Mouse (Mus musculus): ENCODE measurements around the gene Sesn3. TPM values are rescaled to one million over a fixed set of nuclear protein-coding genes. Genes with fewer than 3 reads are reported as not detected.

Gene Sesn3
- total and polyA plus RNA-seq, 2 experiments from 2014 or later = 16.3 to 40.5 TPM

GRCm38 (mm10) chr9:14245013-14245586 lies 29.8 kb upstream of the Sesn3 start:
- Histone ChIP-seq H3K36me3 (ENCODE audit: insufficient read depth) (no peaks in the 10 kb centered on the region), H3K9me3 (ENCODE audit: low read length) (no peaks in the 10 kb centered on the region), H3K4me3 (ENCODE audit: low read depth, low read length) (no peak overlapping the region), H3K27me3 (ENCODE audit: insufficient read depth, low read length) (no peaks in the 10 kb centered on the region), H3K9ac (no peak overlapping the region), H3K4me2 (ENCODE audit: low read depth) (no peak overlapping the region), H3K4me1 (ENCODE audit: insufficient read depth) (no peaks in the 10 kb centered on the region), H3K27ac (ENCODE audit: low read depth, low read length) (no peak overlapping the region)
- no peak for TF ChIP-seq CTCF (IDR thresholded peaks at IDR 0.05; ENCODE audit: low read depth)
- ATAC-seq (peak; percentile 17; the same call in 1 of the 2 replicates), DNase-seq (peak; percentile 43)
- WGBS = 15% methylated on average over 7 of the region's 7 CpGs

GRCm38 (mm10) chr9:14246016-14246799 lies 28.7 kb upstream of the Sesn3 start:
- Histone ChIP-seq H3K27ac (ENCODE audit: low read depth, low read length) (no peak overlapping the region), H3K27me3 (ENCODE audit: insufficient read depth, low read length) (no peaks in the 10 kb centered on the region), H3K9ac (no peak overlapping the region), H3K36me3 (ENCODE audit: insufficient read depth) (no peaks in the 10 kb centered on the region), H3K4me3 (ENCODE audit: low read depth, low read length) (no peak overlapping the region), H3K4me1 (ENCODE audit: insufficient read depth) (no peaks in the 10 kb centered on the region), H3K4me2 (ENCODE audit: low read depth) (0 out of 2 replicates have a peak overlapping the region, but pooled peaks have one; percentile 4), H3K9me3 (ENCODE audit: low read length) (no peaks in the 10 kb centered on the region)
- TF ChIP-seq CTCF (IDR thresholded peaks at IDR 0.05; ENCODE audit: low read depth) = no peak
- WGBS = 16% methylated on average over 11 of the region's 11 CpGs
- peak; percentile 76 for ATAC-seq
- peak; percentile 34 for DNase-seq

- ATAC-seq (peak; percentile 51), DNase-seq (no peak)
- Histone ChIP-seq H3K4me3 (ENCODE audit: low read depth, low read length) (no peak overlapping the region), H3K36me3 (ENCODE audit: insufficient read depth) (no peaks in the 10 kb centered on the region), H3K27me3 (ENCODE audit: insufficient read depth, low read length) (no peaks in the 10 kb centered on the region), H3K4me2 (ENCODE audit: low read depth) (no peak overlapping the region), H3K4me1 (ENCODE audit: insufficient read depth) (no peaks in the 10 kb centered on the region), H3K9ac (no peak overlapping the region), H3K27ac (ENCODE audit: low read depth, low read length) (peak overlapping the region; percentile 35; the same call in 1 of the 2 replicates), H3K9me3 (ENCODE audit: low read length) (no peaks in the 10 kb centered on the region)
- TF ChIP-seq CTCF (IDR thresholded peaks at IDR 0.05; ENCODE audit: low read depth) = no peak
- WGBS = 71% methylated on average over 12 of the region's 12 CpGs
Observed at GRCm38 (mm10) chr9:14247480-14248208, 27.2 kb upstream of the Sesn3 start.

- no peaks in the 10 kb centered on the region for H3K9me3 ChIP-seq (ENCODE audit: low read length)
- H3K36me3 ChIP-seq (ENCODE audit: insufficient read depth) = no peaks in the 10 kb centered on the region
- 83% methylated on average over 3 of the region's 3 CpGs for WGBS
- no peaks in the 10 kb centered on the region for H3K27me3 ChIP-seq (ENCODE audit: insufficient read depth, low read length)
- DNase-seq = no peak
- no peak overlapping the region for H3K4me3 ChIP-seq (ENCODE audit: low read depth, low read length)
- H3K9ac ChIP-seq = no peak overlapping the region
- H3K4me2 ChIP-seq (ENCODE audit: low read depth) = no peak overlapping the region
- ATAC-seq = no peak
- H3K27ac ChIP-seq (ENCODE audit: low read depth, low read length) = peak overlapping the region; percentile 35; the same call in 1 of the 2 replicates
- H3K4me1 ChIP-seq (ENCODE audit: insufficient read depth) = no peaks in the 10 kb centered on the region
- no peak for TF ChIP-seq CTCF (IDR thresholded peaks at IDR 0.05; ENCODE audit: low read depth)
Observed at GRCm38 (mm10) chr9:14248209-14248596, 26.7 kb upstream of the Sesn3 start.

GRCm38 (mm10) chr9:14261150-14261549 lies 13.7 kb upstream of the Sesn3 start:
- DNase-seq (peak; percentile 27), ATAC-seq (no peak)
- Histone ChIP-seq H3K36me3 (ENCODE audit: insufficient read depth) (no peaks in the 10 kb centered on the region), H3K27ac (ENCODE audit: low read depth, low read length) (no peak overlapping the region), H3K9ac (no peak overlapping the region), H3K4me2 (ENCODE audit: low read depth) (no peak overlapping the region), H3K4me1 (ENCODE audit: insufficient read depth) (no peaks in the 10 kb centered on the region), H3K9me3 (ENCODE audit: low read length) (no peaks in the 10 kb centered on the region), H3K27me3 (ENCODE audit: insufficient read depth, low read length) (no peaks in the 10 kb centered on the region), H3K4me3 (ENCODE audit: low read depth, low read length) (no peak overlapping the region)
- TF ChIP-seq CTCF (IDR thresholded peaks at IDR 0.05; ENCODE audit: low read depth) = no peak
- 23% methylated on average over 3 of the region's 3 CpGs for WGBS

- TF ChIP-seq CTCF (IDR thresholded peaks at IDR 0.05; ENCODE audit: low read depth) = no peak
- H3K4me3 ChIP-seq (ENCODE audit: low read depth, low read length) = no peak overlapping the region
- H3K4me1 ChIP-seq (ENCODE audit: insufficient read depth) = no peaks in the 10 kb centered on the region
- no peak overlapping the region for H3K9ac ChIP-seq
- no peaks in the 10 kb centered on the region for H3K9me3 ChIP-seq (ENCODE audit: low read length)
- H3K27ac ChIP-seq (ENCODE audit: low read depth, low read length) = no peak overlapping the region
- no peak overlapping the region for H3K4me2 ChIP-seq (ENCODE audit: low read depth)
- no peak for DNase-seq
- WGBS = 72% methylated on average over 4 of the region's 4 CpGs
- no peaks in the 10 kb centered on the region for H3K36me3 ChIP-seq (ENCODE audit: insufficient read depth)
- ATAC-seq = no peak
- no peaks in the 10 kb centered on the region for H3K27me3 ChIP-seq (ENCODE audit: insufficient read depth, low read length)
Observed at GRCm38 (mm10) chr9:14262568-14262972, 12.3 kb upstream of the Sesn3 start.

- no peak for TF ChIP-seq CTCF (IDR thresholded peaks at IDR 0.05; ENCODE audit: low read depth)
- WGBS = 9% methylated on average over 2 of the region's 2 CpGs
- H3K27ac ChIP-seq (ENCODE audit: low read depth, low read length) = no peak overlapping the region
- H3K9ac ChIP-seq = no peak overlapping the region
- no peaks in the 10 kb centered on the region for H3K9me3 ChIP-seq (ENCODE audit: low read length)
- H3K4me1 ChIP-seq (ENCODE audit: insufficient read depth) = no peaks in the 10 kb centered on the region
- H3K27me3 ChIP-seq (ENCODE audit: insufficient read depth, low read length) = no peaks in the 10 kb centered on the region
- H3K4me2 ChIP-seq (ENCODE audit: low read depth) = no peak overlapping the region
- ATAC-seq (no peak), DNase-seq (no peak)
- no peak overlapping the region for H3K4me3 ChIP-seq (ENCODE audit: low read depth, low read length)
- no peaks in the 10 kb centered on the region for H3K36me3 ChIP-seq (ENCODE audit: insufficient read depth)
Observed at GRCm38 (mm10) chr9:14266470-14266869, 8.4 kb upstream of the Sesn3 start.
